Mouse (Mus musculus) embryonic fibroblast, embryonic 13.5 days (primary cell): ENCODE measurements around the gene S100a3. TPM values are rescaled to one million over a fixed set of nuclear protein-coding genes. Genes with fewer than 3 reads are reported as not detected.

Source experiments
- H3K27ac ChIP-seq: 2 replicates; pipeline ENCODE4 v1.5.1; 2012; ENCODE audit warnings: low read length, control low read depth, inconsistent platforms; ENCODE audit not compliant: insufficient read depth
- H3K4me1 ChIP-seq: 2 replicates; pipeline ENCODE4 v1.6.1; 2011; ENCODE audit warnings: low read length; ENCODE audit not compliant: control insufficient read depth, insufficient read depth
- H3K4me3 ChIP-seq: 2 replicates; pipeline ENCODE4 v1.5.1; 2011; ENCODE audit warnings: mild to moderate bottlenecking, control low read depth, low read length; ENCODE audit not compliant: insufficient read depth
- CTCF ChIP-seq: IDR thresholded peaks from 2 replicates; pipeline ENCODE4 v1.5.1; 2011; ENCODE audit warnings: mild to moderate bottlenecking, control low read depth, low read length, moderate library complexity, borderline replicate concordance; ENCODE audit not compliant: insufficient read depth
- POLR2A ChIP-seq: IDR thresholded peaks from 2 replicates; pipeline ENCODE4 v1.6.1; 2011; ENCODE audit warnings: low read depth, mild to moderate bottlenecking, control low read depth, low read length, moderate library complexity
- polyA plus RNA-seq: library from polyadenylated mRNA; stranded (reverse); fragments of >200 nt; gene quantifications from 2 replicates; pipeline ENCODE4 v1.2.4, GENCODE M21; 2011; ENCODE audit warnings: low read depth; ENCODE audit not compliant: missing spikeins, insufficient read length

Gene S100a3
- polyA plus RNA-seq, 1 experiment = not detected

DNA sequence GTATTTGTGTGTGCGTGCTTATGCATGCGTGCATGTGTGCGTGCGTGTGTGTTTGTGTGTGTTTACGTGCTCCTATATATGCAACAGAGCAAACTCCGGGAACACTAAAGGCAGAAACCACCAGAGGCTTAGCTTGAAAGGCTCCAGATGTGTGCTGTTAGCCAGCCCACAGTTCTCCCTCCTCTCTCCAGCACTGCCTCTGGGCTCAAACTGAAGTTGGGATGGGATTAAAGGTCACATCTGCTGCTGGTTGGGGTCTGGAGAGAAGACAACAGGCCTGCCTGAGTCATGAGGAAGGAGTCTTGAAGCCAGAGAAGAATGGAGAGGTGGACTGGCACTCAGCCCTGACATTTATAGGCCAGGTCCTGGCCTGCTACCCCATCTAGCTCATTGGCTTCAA, 45.8 kb downstream of the S100a3 start:
- TF ChIP-seq CTCF (no peak), POLR2A (peak; percentile 23; the same call in 1 of the 2 replicates)
- Histone ChIP-seq H3K27ac (peak overlapping the region; percentile 97), H3K4me1 (peaks cover 30% of the 10 kb centered on the region), H3K4me3 (no peak overlapping the region)

DNA sequence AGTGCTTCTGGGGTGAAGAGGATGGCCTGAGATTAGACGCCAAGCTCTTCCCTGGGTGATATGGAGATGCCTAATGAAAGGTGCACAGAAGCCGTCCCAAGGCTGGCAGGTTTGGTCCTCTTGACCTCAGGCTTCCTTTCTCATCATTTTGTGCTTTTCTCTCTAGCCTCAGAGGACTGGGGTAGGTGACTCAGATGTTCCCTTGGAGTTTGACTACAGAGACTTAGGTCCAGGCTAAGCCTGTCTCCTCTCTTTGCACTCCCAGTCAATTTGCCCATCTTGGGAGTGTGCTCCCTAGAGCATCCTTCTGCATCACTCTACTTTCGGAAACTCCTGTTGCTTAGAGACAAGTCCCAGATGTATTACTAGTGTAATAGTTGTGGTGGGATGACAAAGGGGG, 47.0 kb downstream of the S100a3 start:
- TF ChIP-seq CTCF = no peak
- no peak; the same call in 1 of the 2 replicates for TF ChIP-seq POLR2A

DNA sequence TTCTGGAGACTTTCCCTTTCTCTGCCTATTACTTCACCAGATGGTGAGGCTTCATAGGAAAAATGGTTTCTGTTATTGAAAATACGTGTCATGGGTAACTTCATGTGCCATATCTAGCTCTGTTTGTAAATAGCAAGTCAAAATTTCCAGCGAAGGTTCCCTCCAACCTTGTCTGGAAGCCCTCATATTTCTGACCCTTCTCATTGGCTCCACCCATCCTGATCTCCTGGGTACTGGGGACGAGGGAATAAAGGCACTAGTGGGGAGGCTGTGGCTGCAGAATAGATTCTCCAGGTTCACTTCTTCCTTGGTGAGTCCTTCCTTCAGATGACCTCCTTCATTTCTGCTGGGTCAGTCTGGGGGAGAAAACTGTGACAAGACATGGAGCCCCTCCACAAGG, 47.8 kb downstream of the S100a3 start, which contains the start of gene S100a5:
TSS of gene S100a5 (plus strand) at position 301 of the 400 bp plus-strand sequence.
- no peak for TF ChIP-seq POLR2A
- no peak for TF ChIP-seq CTCF
- Histone ChIP-seq H3K4me3 (no peak within 1 kb of the TSS), H3K27ac (no peak within 1 kb of the TSS), H3K4me1 (peaks cover 26% of the 10 kb centered on the region)

More for the DNA sequence above, 47.0 kb downstream of the S100a3 start:
- peaks cover 28% of the 10 kb centered on the region for H3K4me1 ChIP-seq
- no peak overlapping the region for H3K4me3 ChIP-seq
- H3K27ac ChIP-seq = no peak overlapping the region

DNA sequence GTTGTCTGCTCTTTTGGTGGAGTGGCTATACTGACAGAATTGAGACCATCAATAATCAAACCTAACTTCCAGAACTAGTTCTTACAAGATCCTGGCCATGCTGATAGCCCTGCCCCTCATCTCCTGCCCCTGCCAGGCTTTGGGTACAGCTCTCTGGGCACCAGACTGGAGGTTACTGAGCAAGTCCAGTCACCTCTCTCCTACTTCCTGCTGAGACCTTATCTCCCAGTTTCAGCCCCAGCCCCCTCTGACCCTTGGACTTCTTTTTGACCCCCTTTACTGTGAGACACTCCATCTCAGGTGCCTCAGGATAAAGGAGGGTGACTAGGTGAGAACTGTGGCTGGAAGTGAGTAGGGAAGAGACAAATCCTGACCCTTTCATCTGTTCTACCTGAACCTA, 48.7 kb downstream of the S100a3 start:
- H3K27ac ChIP-seq = no peak overlapping the region

DNA sequence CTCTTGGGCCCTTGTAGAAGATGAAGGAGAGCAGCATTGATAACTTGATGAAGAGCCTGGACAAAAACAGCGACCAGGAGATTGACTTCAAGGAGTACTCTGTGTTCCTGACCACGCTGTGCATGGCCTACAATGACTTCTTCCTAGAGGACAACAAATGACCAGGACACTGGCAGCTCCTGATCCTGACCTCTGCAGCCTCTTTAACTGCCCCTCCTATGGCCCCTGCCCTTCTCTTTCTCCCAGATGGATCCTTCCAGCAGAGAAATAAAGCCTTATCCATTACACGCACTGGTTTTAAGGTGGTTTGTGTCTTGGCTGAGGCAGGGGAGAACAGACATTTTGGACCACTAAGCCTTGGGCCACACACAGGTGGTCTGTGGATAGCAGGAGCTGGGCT, 51.1 kb downstream of the S100a3 start:
- TF ChIP-seq POLR2A (no peak), CTCF (no peak)
- H3K27ac ChIP-seq = peak overlapping the region; percentile 88
- H3K4me1 ChIP-seq = peaks cover 11% of the 10 kb centered on the region; the same call in 1 of the 2 replicates
- no peak overlapping the region for H3K4me3 ChIP-seq

More for the DNA sequence above, 48.7 kb downstream of the S100a3 start:
- no peak for TF ChIP-seq POLR2A
- no peak for TF ChIP-seq CTCF
- H3K4me1 ChIP-seq = peaks cover 23% of the 10 kb centered on the region
- H3K4me3 ChIP-seq = no peak overlapping the region

DNA sequence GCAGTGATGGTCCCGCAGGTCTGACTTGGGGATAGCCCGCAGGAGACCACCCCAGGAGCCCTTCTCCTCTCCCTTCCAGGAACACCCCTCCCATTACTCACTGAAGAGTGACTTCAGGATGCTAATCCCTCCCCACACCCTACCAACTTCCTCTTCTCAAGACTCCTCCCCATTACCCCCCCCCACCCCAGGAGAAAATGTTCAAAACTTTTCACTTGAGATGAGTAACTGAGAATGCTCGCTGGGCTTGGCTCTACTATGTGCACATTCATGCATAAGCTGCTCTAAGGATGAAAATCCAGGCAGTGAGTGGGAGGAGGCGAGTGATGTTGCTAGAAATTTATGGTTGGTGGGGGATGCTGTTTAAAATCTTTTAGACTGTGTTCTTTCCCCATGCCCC, 51.7 kb downstream of the S100a3 start:
- Histone ChIP-seq H3K4me1 (peaks cover 11% of the 10 kb centered on the region; the same call in 1 of the 2 replicates), H3K27ac (peak overlapping the region; percentile 88), H3K4me3 (no peak overlapping the region)
- no peak for TF ChIP-seq CTCF
- TF ChIP-seq POLR2A = peak; percentile 80

DNA sequence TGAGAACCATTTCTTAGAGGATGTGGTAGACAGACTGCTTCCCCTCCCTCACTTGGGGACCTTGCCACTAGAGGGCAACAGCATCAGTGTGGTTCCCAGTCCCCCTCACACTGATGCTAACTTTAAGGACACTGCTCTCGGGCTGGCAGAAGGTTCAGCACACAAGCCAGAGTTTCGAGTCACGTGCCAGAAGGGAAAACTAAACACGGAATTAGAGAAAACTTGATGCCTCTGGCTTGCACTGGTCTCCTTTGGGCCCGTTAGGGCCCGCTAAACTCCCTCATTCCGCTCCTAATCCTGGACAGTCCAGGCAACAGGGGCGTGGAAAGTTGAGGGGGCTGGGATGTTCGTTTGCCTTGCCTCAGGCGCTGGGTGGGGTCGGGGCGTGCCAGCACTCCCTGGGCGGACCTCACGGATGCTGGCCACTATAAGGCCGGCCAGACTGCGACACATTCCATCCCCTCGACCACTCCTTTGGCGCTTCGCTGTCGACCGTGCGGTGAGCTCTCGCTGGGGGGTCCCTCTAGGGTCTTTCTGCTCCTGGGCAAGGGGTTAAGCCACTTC, 52.4 kb downstream of the S100a3 start, which contains the start of gene S100a6:
TSS of gene S100a6 (plus strand) at position 155 of the 564 bp plus-strand sequence.
- TF ChIP-seq CTCF (peak; percentile 94; the same call in 1 of the 2 replicates), POLR2A (peak; percentile 98)
- Histone ChIP-seq H3K27ac (peak within 1 kb of the TSS; percentile 88), H3K4me1 (0 out of 2 replicates have a peak, but pooled peaks cover 9% of the 10 kb centered on the region), H3K4me3 (peak within 1 kb of the TSS; percentile 92)

DNA sequence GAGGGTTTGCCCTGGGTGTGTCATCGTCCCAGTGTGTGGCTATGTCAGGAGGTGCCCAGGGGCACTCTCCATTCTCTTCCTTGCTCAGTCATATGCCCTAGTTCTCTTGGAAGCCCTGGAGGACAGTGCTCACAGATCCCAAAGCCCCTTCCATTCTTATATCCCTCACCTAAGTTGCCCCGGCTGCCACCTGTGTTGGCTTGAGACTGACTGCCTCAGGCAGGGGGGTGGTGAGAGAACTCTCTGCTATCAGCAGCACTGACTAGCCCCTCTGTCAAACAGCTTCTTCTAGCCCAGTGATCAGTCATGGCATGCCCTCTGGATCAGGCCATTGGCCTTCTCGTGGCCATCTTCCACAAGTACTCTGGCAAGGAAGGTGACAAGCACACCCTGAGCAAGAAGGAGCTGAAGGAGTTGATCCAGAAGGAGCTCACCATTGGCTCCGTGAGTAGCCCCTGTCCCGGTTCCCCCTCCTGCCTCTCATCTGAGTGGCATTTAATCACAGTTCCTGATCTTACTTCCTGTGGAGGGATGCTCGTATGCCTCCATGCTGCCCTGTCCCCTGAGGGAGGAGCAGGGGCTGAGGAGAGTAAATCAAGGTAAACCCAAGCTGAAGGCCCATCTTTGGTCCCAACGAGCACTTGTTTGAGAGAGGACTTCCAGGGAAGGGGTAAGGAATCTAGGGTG, 53.2 kb downstream of the S100a3 start:
- Histone ChIP-seq H3K4me1 (0 out of 2 replicates have a peak, but pooled peaks cover 9% of the 10 kb centered on the region), H3K4me3 (peak overlapping the region; percentile 92), H3K27ac (peak overlapping the region; percentile 82)
- no peak for TF ChIP-seq CTCF
- peak; percentile 50 for TF ChIP-seq POLR2A

DNA sequence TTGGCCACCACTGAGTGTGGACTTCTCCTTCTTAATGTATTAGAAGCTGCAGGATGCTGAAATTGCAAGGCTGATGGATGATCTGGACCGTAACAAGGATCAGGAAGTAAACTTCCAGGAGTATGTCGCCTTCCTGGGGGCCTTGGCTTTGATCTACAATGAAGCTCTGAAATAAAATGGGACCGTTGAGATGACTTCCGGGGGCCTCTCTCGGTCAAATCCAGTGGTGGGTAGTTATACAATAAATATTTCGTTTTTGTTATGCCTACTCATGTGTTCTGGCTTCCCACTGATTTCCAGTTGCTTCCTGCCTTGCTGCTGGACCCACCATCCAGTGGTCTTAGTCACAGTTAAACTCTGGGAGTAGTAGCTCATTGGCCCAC, 53.8 kb downstream of the S100a3 start:
- Histone ChIP-seq H3K27ac (peak overlapping the region; percentile 82), H3K4me1 (0 out of 2 replicates have a peak, but pooled peaks cover 9% of the 10 kb centered on the region), H3K4me3 (peak overlapping the region; percentile 92)
- TF ChIP-seq CTCF (no peak), POLR2A (peak; percentile 35; the same call in 1 of the 2 replicates)
